In genomic region chr1:186126313-186126862, GRCm38 (mm10) we compare ENCODE assay signal across 23 mouse cellular contexts. TPM values are rescaled to one million over a fixed set of nuclear protein-coding genes. Genes with fewer than 3 reads are reported as not detected.
A peak's percentile ranks its signal among the peaks of the same experiment; 100 is the strongest.
DNase-seq lines count a peak whose midpoint lies in the region; ATAC-seq and TF ChIP-seq lines count a peak whose summit lies in the region.
"Had no signal": no experiment of that assay in that cellular context is flagged by ENCODE, and none has a peak within 500 bp of the region (broad histone marks: within the 10 kb centered on the region; RNA-seq: fewer than 3 reads in every experiment).

No protein-coding gene starts in this region.

- H3K9me3 ChIP-seq in embryonic facial prominence, embryonic 11.5 days (replicated peaks; ENCODE audit: control insufficient read depth, low read length): no peaks in the 10 kb centered on the region
- no peaks in the 10 kb centered on the region for H3K9me3 ChIP-seq in embryonic facial prominence, embryonic 10.5 days
- H3K9me3 ChIP-seq in midbrain, embryonic 11.5 days (ENCODE audit: control insufficient read depth, low read length): no peaks in the 10 kb centered on the region
- no peaks in the 10 kb centered on the region for H3K9me3 ChIP-seq in midbrain, postnatal 0 days (ENCODE audit: low read length)
- H3K9me3 ChIP-seq in midbrain, embryonic 12.5 days: no peaks in the 10 kb centered on the region
- H3K9me3 ChIP-seq in midbrain, embryonic 10.5 days (replicated peaks): no peaks in the 10 kb centered on the region
- no peaks in the 10 kb centered on the region for H3K9me3 ChIP-seq in midbrain, embryonic 14.5 days (ENCODE audit: control insufficient read depth, low read length)
- no peaks in the 10 kb centered on the region for H3K9me3 ChIP-seq in midbrain, embryonic 13.5 days

- peak; percentile 66 for DNase-seq in embryonic facial prominence, embryonic 11.5 days (ENCODE audit: low spot score)
- no peak for DNase-seq in embryonic facial prominence, embryonic 10.5 days (ENCODE audit: low spot score)
- DNase-seq in midbrain, embryonic 11.5 days (ENCODE audit: low spot score, missing footprints): no peak
- no peak for DNase-seq in midbrain, postnatal 0 days (ENCODE audit: low spot score)
- DNase-seq in midbrain, embryonic 10.5 days (ENCODE audit: low spot score): no peak
- DNase-seq in midbrain, embryonic 14.5 days: peak; percentile 17
- DNase-seq: adrenal gland, adult 2 months; adrenal gland, adult 8-10 months; adrenal gland, postnatal 10 days; adrenal gland, postnatal 14 days; adrenal gland, postnatal 25 days; adrenal gland, postnatal 36 days; B cell, adult 2 months; cerebellum, adult 11 months; cerebellum, adult 11-12 months had no signal

- H3K4me2 ChIP-seq in embryonic facial prominence, embryonic 11.5 days (ENCODE audit: low read depth, low read length): no peak overlapping the region
- H3K4me2 ChIP-seq in midbrain, embryonic 11.5 days: no peak overlapping the region
- no peak overlapping the region for H3K4me2 ChIP-seq in midbrain, postnatal 0 days (ENCODE audit: low read depth, low read length, poor library complexity, severe bottlenecking)
- H3K4me2 ChIP-seq in midbrain, embryonic 12.5 days (replicated peaks): no peak overlapping the region
- no peak overlapping the region for H3K4me2 ChIP-seq in midbrain, embryonic 14.5 days (ENCODE audit: low read length)
- H3K4me2 ChIP-seq in midbrain, embryonic 13.5 days (replicated peaks): no peak overlapping the region

- no peak for TF ChIP-seq CTCF in midbrain, postnatal 0 days (IDR thresholded peaks at IDR 0.05)

- H3K27ac ChIP-seq in embryonic facial prominence, embryonic 11.5 days (replicated peaks; ENCODE audit: low read depth, low read length): no peak overlapping the region
- no peak overlapping the region for H3K27ac ChIP-seq in embryonic facial prominence, embryonic 10.5 days (replicated peaks)
- no peak overlapping the region for H3K27ac ChIP-seq in midbrain, embryonic 11.5 days (ENCODE audit: low read depth, low read length)
- no peak overlapping the region for H3K27ac ChIP-seq in midbrain, postnatal 0 days (ENCODE audit: low read depth, low read length)
- no peak overlapping the region for H3K27ac ChIP-seq in midbrain, embryonic 12.5 days (replicated peaks)
- H3K27ac ChIP-seq in midbrain, embryonic 10.5 days (replicated peaks): no peak overlapping the region
- no peak overlapping the region for H3K27ac ChIP-seq in midbrain, embryonic 14.5 days (replicated peaks; ENCODE audit: low read depth, low read length)
- H3K27ac ChIP-seq in midbrain, embryonic 13.5 days: no peak overlapping the region

- no peak for ATAC-seq in embryonic facial prominence, embryonic 11.5 days (replicated peaks; ENCODE audit: insufficient number of reproducible peaks, low FRiP score, low TSS enrichment, low read depth)
- ATAC-seq in midbrain, embryonic 11.5 days (ENCODE audit: low FRiP score): peak; percentile 62; the same call in 1 of the 2 replicates
- ATAC-seq in midbrain, postnatal 0 days (ENCODE audit: low FRiP score): no peak
- ATAC-seq in midbrain, embryonic 12.5 days (ENCODE audit: low FRiP score, low read depth): peak; percentile 77
- ATAC-seq in midbrain, embryonic 14.5 days (ENCODE audit: low FRiP score, low TSS enrichment): no peak
- no peak for ATAC-seq in midbrain, embryonic 13.5 days
- ATAC-seq: activated CD4-positive, CD25-positive, alpha-beta regulatory T cell, adult 4 months; CD4-positive, CD25-positive, alpha-beta regulatory T cell, adult 4 months; Patski had no signal

- H3K4me1 ChIP-seq in embryonic facial prominence, embryonic 11.5 days (ENCODE audit: control insufficient read depth, insufficient read depth, low read length): no peaks in the 10 kb centered on the region
- peaks cover 24% of the 10 kb centered on the region for H3K4me1 ChIP-seq in embryonic facial prominence, embryonic 10.5 days
- peaks cover 4% of the 10 kb centered on the region for H3K4me1 ChIP-seq in midbrain, embryonic 11.5 days (ENCODE audit: control insufficient read depth, insufficient read depth, low read length)
- no peaks in the 10 kb centered on the region for H3K4me1 ChIP-seq in midbrain, postnatal 0 days (ENCODE audit: insufficient read depth, low read length)
- peaks cover 3% of the 10 kb centered on the region; the same call in 1 of the 2 replicates for H3K4me1 ChIP-seq in midbrain, embryonic 12.5 days
- H3K4me1 ChIP-seq in midbrain, embryonic 10.5 days: peaks cover 14% of the 10 kb centered on the region
- no peaks in the 10 kb centered on the region for H3K4me1 ChIP-seq in midbrain, embryonic 14.5 days (ENCODE audit: control insufficient read depth, insufficient read depth, low read length)
- H3K4me1 ChIP-seq in midbrain, embryonic 13.5 days (replicated peaks): 0 out of 2 replicates have a peak, but pooled peaks cover 7% of the 10 kb centered on the region

- H3K27me3 ChIP-seq in embryonic facial prominence, embryonic 11.5 days (ENCODE audit: control insufficient read depth, insufficient read depth, low read length): no peaks in the 10 kb centered on the region
- H3K27me3 ChIP-seq in embryonic facial prominence, embryonic 10.5 days (replicated peaks; ENCODE audit: low read depth, poor library complexity, severe bottlenecking): no peaks in the 10 kb centered on the region
- H3K27me3 ChIP-seq in midbrain, embryonic 11.5 days (ENCODE audit: control insufficient read depth, insufficient read depth, low read length): no peaks in the 10 kb centered on the region
- no peaks in the 10 kb centered on the region for H3K27me3 ChIP-seq in midbrain, postnatal 0 days (ENCODE audit: insufficient read depth, low read length)
- H3K27me3 ChIP-seq in midbrain, embryonic 12.5 days: no peaks in the 10 kb centered on the region
- H3K27me3 ChIP-seq in midbrain, embryonic 10.5 days (ENCODE audit: low read depth, poor library complexity, severe bottlenecking): no peaks in the 10 kb centered on the region
- no peaks in the 10 kb centered on the region for H3K27me3 ChIP-seq in midbrain, embryonic 14.5 days (ENCODE audit: control insufficient read depth, insufficient read depth, low read length)
- no peaks in the 10 kb centered on the region for H3K27me3 ChIP-seq in midbrain, embryonic 13.5 days
- H3K27me3 ChIP-seq: CH12.LX, Patski had no signal

- no peaks in the 10 kb centered on the region for H3K36me3 ChIP-seq in embryonic facial prominence, embryonic 11.5 days (replicated peaks; ENCODE audit: control insufficient read depth, insufficient read depth, low read depth, low read length)
- H3K36me3 ChIP-seq in embryonic facial prominence, embryonic 10.5 days (replicated peaks): no peaks in the 10 kb centered on the region
- H3K36me3 ChIP-seq in midbrain, embryonic 11.5 days (ENCODE audit: control insufficient read depth, insufficient read depth, low read length): no peaks in the 10 kb centered on the region
- no peaks in the 10 kb centered on the region for H3K36me3 ChIP-seq in midbrain, postnatal 0 days (ENCODE audit: insufficient read depth, low read length)
- H3K36me3 ChIP-seq in midbrain, embryonic 12.5 days: no peaks in the 10 kb centered on the region
- no peaks in the 10 kb centered on the region for H3K36me3 ChIP-seq in midbrain, embryonic 10.5 days
- H3K36me3 ChIP-seq in midbrain, embryonic 14.5 days (ENCODE audit: control insufficient read depth, insufficient read depth, low read length): no peaks in the 10 kb centered on the region
- H3K36me3 ChIP-seq in midbrain, embryonic 13.5 days: no peaks in the 10 kb centered on the region
- H3K36me3 ChIP-seq: G1E had no signal

- H3K9ac ChIP-seq in embryonic facial prominence, embryonic 11.5 days (replicated peaks; ENCODE audit: low read length): no peak overlapping the region
- H3K9ac ChIP-seq in midbrain, embryonic 11.5 days (ENCODE audit: low read length): no peak overlapping the region
- no peak overlapping the region for H3K9ac ChIP-seq in midbrain, postnatal 0 days (replicated peaks; ENCODE audit: low read length, poor library complexity, severe bottlenecking)
- H3K9ac ChIP-seq in midbrain, embryonic 12.5 days (replicated peaks): no peak overlapping the region
- no peak overlapping the region for H3K9ac ChIP-seq in midbrain, embryonic 14.5 days (replicated peaks; ENCODE audit: low read length)
- H3K9ac ChIP-seq in midbrain, embryonic 13.5 days (replicated peaks): no peak overlapping the region

- no peak overlapping the region for H3K4me3 ChIP-seq in embryonic facial prominence, embryonic 11.5 days (ENCODE audit: low read depth, low read length)
- no peak overlapping the region for H3K4me3 ChIP-seq in embryonic facial prominence, embryonic 10.5 days
- no peak overlapping the region for H3K4me3 ChIP-seq in midbrain, embryonic 11.5 days (ENCODE audit: low read depth, low read length)
- H3K4me3 ChIP-seq in midbrain, postnatal 0 days (ENCODE audit: low read depth, low read length): no peak overlapping the region
- no peak overlapping the region for H3K4me3 ChIP-seq in midbrain, embryonic 12.5 days
- H3K4me3 ChIP-seq in midbrain, embryonic 10.5 days: no peak overlapping the region
- H3K4me3 ChIP-seq in midbrain, embryonic 14.5 days (replicated peaks; ENCODE audit: low read depth, low read length): no peak overlapping the region
- no peak overlapping the region for H3K4me3 ChIP-seq in midbrain, embryonic 13.5 days (replicated peaks)

- WGBS in embryonic facial prominence, embryonic 11.5 days: 44% methylated on average over 6 of the region's 6 CpGs
- WGBS in embryonic facial prominence, embryonic 10.5 days: 51% methylated on average over 6 of the region's 6 CpGs
- WGBS in midbrain, embryonic 11.5 days: 52% methylated on average over 6 of the region's 6 CpGs
- WGBS in midbrain, postnatal 0 days: 34% methylated on average over 6 of the region's 6 CpGs
- WGBS in midbrain, embryonic 12.5 days: 51% methylated on average over 6 of the region's 6 CpGs
- 69% methylated on average over 6 of the region's 6 CpGs for WGBS in midbrain, embryonic 10.5 days
- WGBS in midbrain, embryonic 14.5 days: 29% methylated on average over 6 of the region's 6 CpGs
- WGBS in midbrain, embryonic 13.5 days: 41% methylated on average over 6 of the region's 6 CpGs

RNA-seq across cellular contexts. Expression of gene Lyplal1, which starts 9.3 kb away (rescaled TPM):
- polyA plus RNA-seq in embryonic facial prominence, embryonic 11.5 days (2014; fragmentation: Nextera tagmentation; extraction: Ambion mirVana): 21.5 and 21.7 TPM in 2 replicates
- 18.5 and 18.9 TPM in 2 replicates for polyA plus RNA-seq in embryonic facial prominence, embryonic 10.5 days (2016; fragmentation: Nextera tagmentation; extraction: Ambion mirVana)
- polyA plus RNA-seq in midbrain, embryonic 11.5 days (2014; fragmentation: Nextera tagmentation; extraction: Ambion mirVana): 20.7 and 21.6 TPM in 2 replicates
- 11.3 and 15.5 TPM in 2 replicates for total RNA-seq in midbrain, postnatal 0 days (2014; rRNA removed)
- 15.5 and 16.4 TPM in 2 replicates for polyA plus RNA-seq in midbrain, postnatal 0 days (2015; fragmentation: Nextera tagmentation; extraction: Ambion mirVana)
- polyA plus RNA-seq in midbrain, embryonic 12.5 days (2016; fragmentation: Nextera tagmentation; extraction: Ambion mirVana): 17.7 and 19.5 TPM in 2 replicates
- 19.4 and 21.5 TPM in 2 replicates for polyA plus RNA-seq in midbrain, embryonic 10.5 days (2016; fragmentation: Nextera tagmentation; extraction: Ambion mirVana)
- 18.8 and 19.3 TPM in 2 replicates for polyA plus RNA-seq in midbrain, embryonic 14.5 days (2014; fragmentation: Nextera tagmentation; extraction: Ambion mirVana)
- 20.3 and 22.5 TPM in 2 replicates for polyA plus RNA-seq in midbrain, embryonic 13.5 days (2015; fragmentation: Nextera tagmentation; extraction: Ambion mirVana)
- total RNA-seq: CH12.LX, G1E, MEL had no signal
- polyA plus RNA-seq: activated CD4-positive, CD25-positive, alpha-beta regulatory T cell, adult 4 months; CD4-positive, CD25-positive, alpha-beta regulatory T cell, adult 4 months; G1E had no signal

Comparison
In these comparisons a context has a peak if more than half of its experiments do, and no peak if none do; other contexts are left out.
1. ATAC-seq: peak in midbrain, embryonic 11.5 days (single experiment) and midbrain, embryonic 12.5 days (single experiment); none in embryonic facial prominence, embryonic 11.5 days (single experiment), midbrain, postnatal 0 days (single experiment), midbrain, embryonic 14.5 days (single experiment) and midbrain, embryonic 13.5 days (single experiment).
2. DNase-seq: peak in embryonic facial prominence, embryonic 11.5 days (single experiment) and midbrain, embryonic 14.5 days (single experiment); none in embryonic facial prominence, embryonic 10.5 days (single experiment), midbrain, embryonic 11.5 days (single experiment), midbrain, postnatal 0 days (single experiment) and midbrain, embryonic 10.5 days (single experiment).